Mouse (Mus musculus) brain, adult 10 weeks (tissue): Measurements from ENCODE around the gene Vldlr. TPM values are rescaled to one million over a fixed set of nuclear protein-coding genes. Genes with fewer than 3 reads are reported as not detected.

ENCODE experiments used
- polyA plus RNA-seq: library from polyadenylated mRNA; stranded (reverse); fragments of 350-450 nt; fragmentation: Illumina TruSeq; extraction: RNeasy Lipid Tissue Mini Kit (QIAGEN cat#74804); gene quantifications from one replicate; pipeline ENCODE4 v1.2.3, GENCODE M21; 2015; ENCODE audit warnings: low read depth, low replicate concordance

Gene Vldlr
- 31.6 TPM for polyA plus RNA-seq

GRCm38 (mm10) chr19:27216318-27216717 is at the start of gene Vldlr:
Gene Vldlr (plus strand): TSS chr19:27216484.

Other genes starting within 250 kb of the Vldlr start
- not detected for gene Kcnv2, start 106.1 kb downstream of the Vldlr start, polyA plus RNA-seq
- 40.2 TPM for gene Pum3, start 213.3 kb downstream of the Vldlr start, polyA plus RNA-seq